Mouse (Mus musculus): ENCODE measurements around the gene BC051019. TPM values are rescaled to one million over a fixed set of nuclear protein-coding genes. Genes with fewer than 3 reads are reported as not detected.

The BC051019 gene
- polyA plus RNA-seq, 1 experiment from 2014 or later, result not detected

DNA sequence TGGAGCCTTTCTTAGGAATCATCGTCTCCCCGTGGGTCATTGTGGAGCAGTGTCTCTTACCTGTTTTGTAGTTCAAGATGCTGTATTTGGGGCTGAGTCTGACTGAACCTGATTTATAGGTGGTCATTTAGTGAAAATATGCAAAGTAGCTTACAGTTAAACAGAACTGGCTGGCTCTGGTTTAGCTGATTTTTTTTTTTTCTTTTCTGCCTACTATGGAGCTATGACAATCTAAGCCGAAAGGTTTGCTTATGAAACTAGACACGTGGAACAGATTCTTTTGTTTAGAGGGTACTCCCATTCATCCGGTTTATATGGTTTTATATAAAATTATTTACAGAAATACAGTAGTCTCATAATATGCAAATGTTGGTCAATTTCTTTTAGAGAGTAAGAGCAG lies 8.0 kb upstream of the BC051019 start, which contains the start of gene Ascl3:
Ascl3 (minus strand) TSS at position 101 of the 400 bp plus-strand sequence.
- Histone ChIP-seq H3K27ac (no peak within 1 kb of the TSS), H3K36me3 (ENCODE audit: inconsistent target) (peaks cover 8% of the 10 kb centered on the region; the same call in 1 of the 2 replicates), H3K79me2 (ENCODE audit: inconsistent target) (no peaks in the 10 kb centered on the region), H3K4me3 (ENCODE audit: inconsistent target) (no peak within 1 kb of the TSS)
- 94% methylated on average over 5 of the region's 5 CpGs for WGBS (ENCODE audit: missing documents)

DNA sequence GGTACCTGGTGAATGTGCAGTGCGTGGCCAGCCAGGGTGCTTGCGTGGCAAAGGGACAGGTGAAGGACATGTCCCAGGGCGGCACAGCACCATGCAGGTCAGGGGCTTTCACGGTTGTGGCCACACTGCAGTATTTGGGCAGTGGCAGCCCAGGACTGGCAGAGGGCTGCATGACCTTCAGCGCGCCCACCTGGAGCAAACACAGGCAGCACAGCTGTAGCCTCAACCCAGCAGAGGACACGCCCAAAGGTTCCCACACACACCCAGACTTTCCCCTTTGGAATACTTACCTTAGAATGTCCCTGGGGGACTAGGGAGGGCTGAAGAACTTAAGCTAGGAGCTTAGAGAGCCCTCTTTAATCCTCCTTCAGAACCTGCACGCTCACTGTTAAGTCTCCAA lies 536 bp downstream of the BC051019 start:
- H3K27ac ChIP-seq, result no peak overlapping the region
- 96% methylated on average over 8 of the region's 8 CpGs for WGBS (ENCODE audit: missing documents)
- H3K79me2 ChIP-seq (ENCODE audit: inconsistent target), result no peaks in the 10 kb centered on the region
- H3K36me3 ChIP-seq (ENCODE audit: inconsistent target), result no peaks in the 10 kb centered on the region
- no peak overlapping the region for H3K4me3 ChIP-seq (ENCODE audit: inconsistent target)

DNA sequence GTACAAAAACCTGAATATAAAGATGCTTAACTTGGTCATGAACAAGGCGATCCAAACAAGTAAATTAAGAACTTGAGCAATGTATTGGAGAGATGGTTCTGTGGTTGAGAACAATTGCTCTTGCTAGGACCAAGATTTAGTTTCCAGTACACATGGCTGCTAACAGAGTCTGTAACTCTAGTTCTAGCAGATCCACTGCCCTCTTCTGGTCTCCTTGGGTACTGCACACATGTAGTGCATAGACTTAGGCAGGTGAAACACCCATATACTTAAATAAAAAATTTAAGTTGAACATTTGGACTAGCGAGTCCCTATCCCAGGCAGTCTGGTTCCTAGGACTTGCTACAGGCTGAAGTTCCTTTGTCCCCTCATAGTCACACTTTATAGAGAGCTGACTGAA lies 1.0 kb downstream of the BC051019 start:
- 83% methylated on average over 2 of the region's 2 CpGs for WGBS (ENCODE audit: missing documents)
- Histone ChIP-seq H3K27ac (no peak overlapping the region), H3K4me3 (ENCODE audit: inconsistent target) (no peak overlapping the region), H3K79me2 (ENCODE audit: inconsistent target) (no peaks in the 10 kb centered on the region), H3K36me3 (ENCODE audit: inconsistent target) (no peaks in the 10 kb centered on the region)

DNA sequence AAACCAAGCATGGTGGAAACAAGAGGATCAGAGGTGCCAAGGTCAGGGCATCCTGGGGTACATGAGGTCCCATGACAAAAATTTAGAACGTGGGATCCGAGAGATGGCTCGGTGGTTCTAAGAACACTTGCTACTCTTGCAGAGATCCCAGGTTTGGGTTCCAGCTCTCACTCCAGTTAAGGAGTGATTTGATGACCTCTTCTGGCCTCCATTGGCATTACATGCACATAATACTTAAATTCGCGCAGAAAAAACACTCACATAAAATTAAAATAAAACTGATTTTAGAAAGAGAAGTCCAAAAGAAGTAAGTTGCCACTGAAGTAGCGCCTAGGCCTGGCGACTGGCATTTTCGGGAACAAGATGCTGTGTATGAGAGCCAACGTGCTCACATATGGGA lies 4.4 kb downstream of the BC051019 start:
- Histone ChIP-seq H3K36me3 (ENCODE audit: inconsistent target) (no peaks in the 10 kb centered on the region), H3K4me3 (ENCODE audit: inconsistent target) (no peak overlapping the region), H3K79me2 (ENCODE audit: inconsistent target) (no peaks in the 10 kb centered on the region), H3K27ac (no peak overlapping the region)
- WGBS (ENCODE audit: missing documents), result 65% methylated on average over 9 of the region's 9 CpGs

DNA sequence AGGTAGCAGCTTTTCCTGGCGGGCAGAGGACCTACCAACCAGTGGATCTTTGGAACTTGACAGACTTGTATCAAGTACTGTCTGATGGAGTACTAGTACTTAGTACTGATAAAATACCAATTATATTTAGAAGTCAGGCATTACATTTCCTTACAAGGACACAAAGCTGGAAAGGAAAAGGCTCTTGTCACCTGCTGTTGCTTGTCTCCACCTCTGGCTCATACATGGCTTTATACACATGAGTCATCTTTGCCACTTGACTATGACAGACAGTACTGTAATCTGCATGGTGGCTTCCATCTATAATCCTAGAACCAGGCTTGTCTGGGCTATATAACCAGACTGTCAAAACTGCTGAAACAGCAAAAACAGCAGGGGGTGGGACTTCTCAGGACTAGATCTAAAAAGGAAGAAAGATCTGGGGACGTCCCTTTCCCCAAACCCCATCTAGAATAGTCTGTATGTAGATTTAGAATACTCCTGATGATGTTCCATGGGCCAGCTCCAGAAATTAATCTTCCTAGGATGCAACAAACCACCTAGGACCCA lies 10.1 kb downstream of the BC051019 start:
- H3K36me3 ChIP-seq (ENCODE audit: inconsistent target), result peaks cover 37% of the 10 kb centered on the region
- H3K27ac ChIP-seq, result no peak overlapping the region
- WGBS (ENCODE audit: missing documents), result 91% methylated on average over 2 of the region's 2 CpGs
- H3K4me3 ChIP-seq (ENCODE audit: inconsistent target), result no peak overlapping the region
- no peaks in the 10 kb centered on the region for H3K79me2 ChIP-seq (ENCODE audit: inconsistent target)

DNA sequence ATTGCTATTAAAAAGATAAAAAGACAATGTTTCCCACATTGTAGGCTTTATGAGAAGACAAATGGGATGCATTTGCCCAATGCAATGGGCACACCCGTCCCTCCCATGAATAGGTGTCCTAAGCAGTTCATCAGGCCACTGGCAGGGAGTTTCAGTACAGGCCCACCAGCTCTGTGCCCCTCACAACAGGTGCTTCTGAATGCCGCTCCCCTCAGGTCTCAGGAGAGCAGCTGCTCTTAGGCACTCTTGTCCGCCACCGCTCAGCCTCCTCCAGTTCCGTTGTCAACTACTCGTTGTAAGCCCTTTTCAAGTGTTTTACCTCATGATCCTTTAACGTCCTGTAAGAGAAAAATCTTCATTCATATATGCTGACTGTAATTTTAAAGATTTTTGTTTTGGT lies 11.5 kb downstream of the BC051019 start:
- Histone ChIP-seq H3K27ac (no peak overlapping the region), H3K79me2 (ENCODE audit: inconsistent target) (no peaks in the 10 kb centered on the region), H3K4me3 (ENCODE audit: inconsistent target) (no peak overlapping the region), H3K36me3 (ENCODE audit: inconsistent target) (peaks cover 37% of the 10 kb centered on the region)
- 92% methylated on average over 7 of the region's 7 CpGs for WGBS (ENCODE audit: missing documents)

DNA sequence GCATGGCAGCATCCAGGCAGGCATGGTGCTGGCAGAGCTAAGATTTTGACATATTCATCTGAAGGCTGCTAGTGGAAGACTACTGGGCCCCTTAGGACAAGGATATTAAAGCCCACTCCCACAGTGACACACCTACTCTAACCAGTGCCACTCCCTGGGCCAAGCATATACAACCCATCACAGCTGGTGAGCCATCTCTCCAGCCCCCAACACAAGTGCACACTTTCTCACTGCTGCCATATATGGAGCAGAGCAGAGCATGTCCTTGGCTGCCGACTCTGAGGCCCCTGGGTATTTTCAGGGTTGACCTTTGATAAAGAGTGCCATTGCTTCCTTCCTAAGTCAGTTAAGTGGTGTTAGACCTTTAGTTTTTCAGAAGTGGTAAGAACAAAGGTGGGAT lies 13.6 kb downstream of the BC051019 start:
- whole genome bisulfite sequencing (ENCODE audit: missing documents), result 80% methylated on average over 1 of the region's 1 CpGs
- H3K36me3 ChIP-seq (ENCODE audit: inconsistent target), result peaks cover 37% of the 10 kb centered on the region
- H3K27ac ChIP-seq, result no peak overlapping the region
- H3K4me3 ChIP-seq (ENCODE audit: inconsistent target), result no peak overlapping the region
- H3K79me2 ChIP-seq (ENCODE audit: inconsistent target), result no peaks in the 10 kb centered on the region

DNA sequence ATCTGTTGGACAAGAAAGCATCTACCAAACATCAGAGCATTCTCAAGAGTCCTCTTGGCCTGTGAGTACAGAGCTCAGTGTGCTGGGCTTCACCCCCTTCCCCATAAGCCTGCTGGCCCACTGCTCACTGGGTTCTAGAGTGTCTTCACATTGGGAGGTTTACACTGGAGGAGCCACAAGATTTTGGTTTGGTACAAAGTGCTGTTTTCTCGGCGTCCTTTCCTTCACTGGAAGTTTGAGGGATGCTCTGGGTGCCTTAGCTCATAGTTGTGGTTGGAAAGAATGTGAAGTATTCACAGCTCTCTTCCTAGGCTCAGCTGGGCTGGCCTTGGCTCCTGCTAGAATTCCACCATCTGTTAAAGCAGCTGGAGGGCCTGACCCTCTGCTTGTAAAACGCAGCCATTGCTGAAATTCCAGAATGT lies 14.7 kb downstream of the BC051019 start:
- Histone ChIP-seq H3K79me2 (ENCODE audit: inconsistent target) (no peaks in the 10 kb centered on the region), H3K27ac (no peak overlapping the region), H3K36me3 (ENCODE audit: inconsistent target) (peaks cover 37% of the 10 kb centered on the region), H3K4me3 (ENCODE audit: inconsistent target) (no peak overlapping the region)
- WGBS (ENCODE audit: missing documents), result 91% methylated on average over 3 of the region's 3 CpGs

DNA sequence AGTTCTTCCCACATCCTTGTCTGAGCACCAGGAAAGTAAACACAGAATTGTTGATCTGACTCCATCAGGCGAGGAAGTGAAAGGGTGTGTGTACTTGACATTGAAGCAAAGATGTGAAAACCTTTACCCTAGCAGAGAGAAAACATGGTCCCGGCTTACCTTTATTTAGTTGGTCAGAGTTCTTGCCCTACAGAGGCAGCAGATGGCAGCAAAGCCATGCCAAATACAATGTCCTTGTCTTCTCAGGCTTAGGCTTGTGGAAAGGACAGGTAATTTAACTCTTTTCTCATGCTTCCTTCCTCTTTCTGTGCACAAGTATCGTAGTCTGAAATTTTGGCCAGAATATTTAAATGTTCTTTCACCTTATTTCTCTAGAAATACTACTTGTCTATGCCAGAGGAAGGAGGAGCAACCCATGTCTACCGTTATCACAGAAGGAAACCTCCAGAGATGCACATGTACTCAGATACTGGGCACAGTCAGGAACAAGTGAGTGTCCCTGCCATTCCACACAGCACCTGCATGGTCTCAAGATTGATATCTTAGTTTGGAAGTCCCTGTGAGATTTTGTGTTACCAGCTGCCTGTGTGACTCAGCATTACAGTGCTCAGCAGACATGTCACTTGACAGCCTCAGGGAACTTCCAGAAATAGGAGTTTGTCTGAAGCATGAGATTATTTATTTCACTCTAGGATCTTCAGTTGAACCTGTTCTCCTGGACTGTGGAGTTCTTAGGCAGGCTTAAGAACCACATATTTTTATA lies 16.4 kb downstream of the BC051019 start:
- Histone ChIP-seq H3K79me2 (ENCODE audit: inconsistent target) (no peaks in the 10 kb centered on the region), H3K36me3 (ENCODE audit: inconsistent target) (peaks cover 33% of the 10 kb centered on the region), H3K27ac (peak overlapping the region; percentile 72), H3K4me3 (ENCODE audit: inconsistent target) (no peak overlapping the region)
- WGBS (ENCODE audit: missing documents), result 38% methylated on average over 4 of the region's 4 CpGs

DNA sequence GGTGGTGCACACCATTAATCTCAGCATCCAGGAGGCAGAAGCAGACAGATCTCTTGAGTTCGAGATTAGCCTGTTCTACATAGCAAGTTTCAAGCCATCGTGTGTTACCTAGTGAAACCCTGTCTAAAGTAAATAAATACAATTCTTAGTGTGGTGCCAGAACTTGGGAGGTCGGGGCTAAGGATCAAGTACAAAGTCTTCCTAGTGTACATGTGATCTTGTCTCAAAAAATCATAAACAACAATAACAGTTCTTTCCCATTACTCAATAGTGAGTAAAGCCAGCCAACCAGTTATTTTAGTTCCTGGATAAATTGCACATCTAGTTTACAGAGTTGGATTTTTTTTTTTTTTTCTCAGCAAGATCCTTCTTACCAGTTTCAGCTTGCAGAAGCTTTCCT lies 19.2 kb downstream of the BC051019 start:
- Histone ChIP-seq H3K4me3 (ENCODE audit: inconsistent target) (peak overlapping the region; percentile 72), H3K79me2 (ENCODE audit: inconsistent target) (no peaks in the 10 kb centered on the region), H3K36me3 (ENCODE audit: inconsistent target) (peaks cover 8% of the 10 kb centered on the region), H3K27ac (peak overlapping the region; percentile 33)
- WGBS (ENCODE audit: missing documents), result 61% methylated on average over 3 of the region's 3 CpGs

DNA sequence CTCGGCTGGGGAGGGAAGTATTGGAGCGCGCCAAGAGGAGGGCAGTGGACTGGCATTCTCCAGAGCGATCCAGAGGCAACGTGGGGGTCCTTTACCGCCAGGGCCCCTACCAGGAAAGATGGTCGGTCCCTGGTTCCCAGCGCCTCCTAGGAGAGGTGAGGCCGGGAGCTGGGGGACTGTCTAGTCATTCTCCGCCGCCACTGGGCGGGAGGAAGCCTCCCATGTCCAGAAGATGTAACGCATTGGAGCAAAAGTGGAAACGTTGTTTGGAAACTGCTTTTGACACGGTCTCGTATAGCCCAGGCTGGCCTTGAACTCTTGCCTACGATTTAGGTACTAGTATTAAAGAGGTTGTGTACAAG lies 19.7 kb downstream of the BC051019 start:
- Histone ChIP-seq H3K27ac (peak overlapping the region; percentile 33), H3K4me3 (ENCODE audit: inconsistent target) (peak overlapping the region; percentile 72), H3K79me2 (ENCODE audit: inconsistent target) (no peaks in the 10 kb centered on the region), H3K36me3 (ENCODE audit: inconsistent target) (peaks cover 3% of the 10 kb centered on the region)
- 4% methylated on average over 17 of the region's 17 CpGs for WGBS (ENCODE audit: missing documents)

DNA sequence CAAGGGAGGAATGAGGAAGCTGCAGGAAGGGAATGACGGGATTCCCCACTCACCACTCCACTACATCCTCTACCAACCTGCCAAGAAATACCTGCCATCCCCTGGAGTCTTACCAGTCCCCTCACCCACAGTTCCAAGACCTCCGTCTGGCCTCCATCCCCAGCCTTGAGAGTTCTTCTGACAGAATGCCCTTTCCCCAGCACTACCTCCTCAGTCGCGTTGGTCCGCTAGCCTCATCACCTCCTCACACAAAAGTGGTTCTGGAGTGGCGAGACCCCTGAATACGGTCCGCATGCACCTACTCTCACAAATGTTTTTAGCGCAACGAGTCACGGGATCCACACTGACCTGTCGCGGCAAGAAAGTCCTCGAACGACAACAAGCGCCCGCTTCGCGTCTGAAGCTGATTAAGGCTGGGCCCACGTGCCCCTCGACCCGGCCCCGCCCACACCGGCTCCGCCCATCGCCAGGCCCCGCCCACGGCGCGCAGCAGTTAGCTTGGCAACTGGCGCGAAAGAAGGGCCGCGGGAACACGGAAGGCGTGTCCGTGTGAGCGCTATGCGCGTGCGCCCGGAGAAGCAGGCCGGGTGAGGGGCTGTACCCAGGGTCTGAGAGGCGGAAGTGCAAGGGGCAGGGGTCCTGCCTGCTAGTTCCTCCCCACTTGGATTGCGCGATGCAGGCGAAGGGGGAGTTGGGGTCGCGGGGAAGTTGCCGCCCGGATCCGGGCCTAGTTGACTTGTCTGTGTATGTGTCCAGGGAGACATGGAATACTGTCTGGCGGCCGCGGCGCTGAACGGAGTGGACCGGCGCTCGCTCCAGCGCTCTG lies 20.2 kb downstream of the BC051019 start, which contains the start of the genes St5 and Akip1:
St5 (minus strand) TSS at position 416 of the 826 bp plus-strand sequence.
Akip1 (plus strand) TSS at position 501 of the 826 bp plus-strand sequence.
- Histone ChIP-seq H3K27ac (peak within 1 kb of the TSS; percentile 33), H3K36me3 (ENCODE audit: inconsistent target) (no peaks in the 10 kb centered on the region)
- 3% methylated on average over 59 of the region's 61 CpGs for WGBS (ENCODE audit: missing documents)

DNA sequence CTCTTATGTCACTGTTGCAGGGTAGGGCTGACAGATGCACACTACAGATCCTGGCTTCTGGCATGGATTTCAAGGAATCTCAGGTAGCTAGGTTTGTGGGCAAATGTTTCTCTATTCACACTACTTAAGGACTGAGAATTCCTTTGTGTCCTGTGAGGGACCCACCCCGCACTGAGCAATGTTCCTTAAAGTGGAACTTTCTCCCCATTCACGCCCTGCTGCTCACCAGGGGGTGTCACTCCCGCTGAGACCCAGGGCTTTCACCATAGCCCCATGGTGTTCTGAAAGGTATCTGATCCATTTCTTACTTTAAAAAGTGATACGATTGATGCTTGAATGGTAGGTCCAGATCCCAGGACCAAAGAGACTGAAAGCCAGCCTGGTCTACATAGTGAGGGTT lies 20.9 kb downstream of the BC051019 start:
- Histone ChIP-seq H3K27ac (no peak overlapping the region), H3K79me2 (ENCODE audit: inconsistent target) (no peaks in the 10 kb centered on the region), H3K36me3 (ENCODE audit: inconsistent target) (no peaks in the 10 kb centered on the region), H3K4me3 (ENCODE audit: inconsistent target) (no peak overlapping the region)
- WGBS (ENCODE audit: missing documents), result 70% methylated on average over 4 of the region's 4 CpGs

More for the DNA sequence above, 20.2 kb downstream of the BC051019 start, which contains the start of the genes St5 and Akip1:
- no peaks in the 10 kb centered on the region for H3K79me2 ChIP-seq (ENCODE audit: inconsistent target)
- H3K4me3 ChIP-seq (ENCODE audit: inconsistent target), result peak within 1 kb of the TSS; percentile 72

DNA sequence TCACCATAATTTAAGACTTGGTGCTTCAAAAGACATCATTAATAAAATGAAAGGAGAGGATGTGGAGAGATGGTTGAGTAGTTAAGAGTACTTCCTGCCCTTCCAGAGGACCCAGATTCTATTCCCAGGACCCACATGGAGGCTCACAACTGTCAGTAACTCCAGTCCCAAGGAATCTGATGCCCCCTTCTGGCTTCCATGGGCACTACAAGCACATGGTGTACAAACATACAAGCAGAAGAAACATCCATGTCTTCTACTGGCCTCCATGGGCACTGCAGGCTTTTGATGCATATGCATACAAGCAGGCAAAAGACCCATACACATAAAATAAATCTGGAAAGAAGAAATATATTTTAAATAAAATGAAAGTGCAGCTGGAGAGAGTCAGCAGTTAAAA lies 23.4 kb downstream of the BC051019 start:
- Histone ChIP-seq H3K79me2 (ENCODE audit: inconsistent target) (no peaks in the 10 kb centered on the region), H3K36me3 (ENCODE audit: inconsistent target) (no peaks in the 10 kb centered on the region), H3K27ac (no peak overlapping the region), H3K4me3 (ENCODE audit: inconsistent target) (no peak overlapping the region)

DNA sequence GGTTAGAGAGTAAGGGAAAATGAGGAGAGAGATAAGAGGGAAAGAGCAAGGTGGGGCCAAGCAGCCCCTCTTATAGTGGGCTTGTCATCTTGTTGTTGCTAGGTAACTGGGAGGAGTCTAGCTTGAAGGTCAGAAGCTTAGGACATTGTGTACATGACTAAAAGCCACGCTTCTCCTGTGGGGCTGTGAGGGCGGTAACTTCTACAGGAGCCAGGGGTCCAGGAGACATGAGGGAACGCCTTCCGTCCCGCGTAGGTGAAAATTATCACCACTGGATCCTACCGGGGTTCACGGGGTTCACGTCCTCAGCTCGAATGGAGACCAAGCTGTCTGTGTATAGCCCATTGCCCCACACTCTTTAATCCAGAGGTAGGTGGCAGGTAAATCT lies 28.3 kb downstream of the BC051019 start:
- Histone ChIP-seq H3K27ac (no peak overlapping the region), H3K36me3 (ENCODE audit: inconsistent target) (no peaks in the 10 kb centered on the region), H3K4me3 (ENCODE audit: inconsistent target) (no peak overlapping the region), H3K79me2 (ENCODE audit: inconsistent target) (no peaks in the 10 kb centered on the region)
- 95% methylated on average over 10 of the region's 10 CpGs for WGBS (ENCODE audit: missing documents)

Data from macrophage (primary cell).